Mouse (Mus musculus) megakaryocyte, embryonic 14.5 days (primary cell): ENCODE measurements around the gene Mapk10.

Source experiments
- FLI1 ChIP-seq: IDR thresholded peaks from 2 replicates; pipeline ENCODE4 v1.6.1; 2012; ENCODE audit warnings: low read length, inconsistent platforms, mixed read lengths
- GATA1 ChIP-seq: IDR thresholded peaks from 3 replicates; pipeline ENCODE4 v1.6.1; 2012; ENCODE audit warnings: mixed read lengths, low read length, inconsistent platforms, borderline replicate concordance

GRCm38 (mm10) chr5:102859749-102860148, 351.4 kb downstream of the Mapk10 start:
- no peak for TF ChIP-seq GATA1
- TF ChIP-seq FLI1 = no peak
